Mouse (Mus musculus) CD4-positive, CD25-positive, alpha-beta regulatory T cell, adult 2 months (primary cell): ENCODE measurements around the gene Aym1.
A peak's percentile ranks its signal among the peaks of the same experiment; 100 is the strongest.
"Not testable (repeated sequence)": the region's sequence is repeated elsewhere in the genome, so short reads cannot be mapped to it uniquely, and the experiment has no call there.

Experiments used
- DNase-seq: peaks from one replicate; pipeline ENCODE4 v3.0.0-alpha.2; 2012; ENCODE audit warnings: low read depth, low spot score

The Aym1 gene

DNA sequence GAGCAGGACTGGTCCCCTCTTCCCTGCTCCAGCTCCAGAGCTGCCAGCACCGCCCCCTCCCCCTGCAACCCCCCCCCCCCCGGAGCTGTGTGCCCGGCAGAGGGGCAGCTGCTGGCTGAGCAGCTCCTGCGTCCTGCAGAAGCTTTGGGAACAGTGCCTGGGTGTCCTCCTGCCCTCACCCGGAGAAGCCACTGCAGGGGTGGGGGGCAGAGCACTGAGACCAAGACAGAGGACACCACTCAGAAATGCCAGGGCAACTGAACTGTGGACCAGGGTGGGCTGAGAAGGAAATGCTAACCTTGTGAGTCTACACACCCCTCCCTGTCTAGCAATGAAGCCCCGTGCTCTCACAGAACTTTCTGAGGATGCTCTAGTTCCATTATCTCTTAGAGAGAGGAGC, at the start of gene Aym1:
Aym1 (plus strand) TSS at position 109 of the 400 bp plus-strand sequence.
- DNase-seq: no peak

GRCm38 (mm10) chr5:113309491-113310376, 47.4 kb upstream of the Aym1 start:
- no peak for DNase-seq

DNA sequence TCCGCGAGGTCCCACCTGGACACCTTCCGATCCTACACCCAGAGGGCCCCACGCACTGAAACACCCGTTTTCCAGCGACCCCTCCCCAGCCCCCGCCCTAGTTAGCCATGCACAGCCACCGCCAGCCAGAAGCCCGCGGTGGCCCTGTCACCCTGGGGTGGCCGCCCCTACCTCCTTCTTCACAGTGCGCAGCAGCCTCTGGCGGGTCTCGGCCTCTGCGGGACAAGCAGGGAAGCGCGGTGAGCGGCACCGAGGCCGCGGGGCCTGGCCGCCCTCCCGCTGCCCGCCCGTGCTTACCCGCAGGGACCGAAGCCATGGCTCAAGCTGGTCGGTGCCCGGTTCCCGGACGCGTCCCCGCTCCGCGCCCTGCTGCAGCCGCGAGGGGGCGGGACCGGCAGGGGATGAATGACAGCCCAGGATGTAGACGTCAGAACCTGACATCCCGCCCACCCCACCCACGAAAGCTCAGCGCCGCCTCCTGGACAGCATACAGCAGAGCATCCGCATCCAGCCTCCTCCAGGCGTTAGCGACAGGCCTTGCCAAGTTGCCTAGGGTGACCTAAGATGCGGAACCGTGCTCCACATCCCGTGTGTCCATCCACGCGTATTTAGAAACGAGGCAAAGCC, 46.6 kb upstream of the Aym1 start, which contains the start of gene Sgsm1:
Sgsm1 (minus strand) TSS at position 410 of the 627 bp plus-strand sequence.
- peak; percentile 39 for DNase-seq

DNA sequence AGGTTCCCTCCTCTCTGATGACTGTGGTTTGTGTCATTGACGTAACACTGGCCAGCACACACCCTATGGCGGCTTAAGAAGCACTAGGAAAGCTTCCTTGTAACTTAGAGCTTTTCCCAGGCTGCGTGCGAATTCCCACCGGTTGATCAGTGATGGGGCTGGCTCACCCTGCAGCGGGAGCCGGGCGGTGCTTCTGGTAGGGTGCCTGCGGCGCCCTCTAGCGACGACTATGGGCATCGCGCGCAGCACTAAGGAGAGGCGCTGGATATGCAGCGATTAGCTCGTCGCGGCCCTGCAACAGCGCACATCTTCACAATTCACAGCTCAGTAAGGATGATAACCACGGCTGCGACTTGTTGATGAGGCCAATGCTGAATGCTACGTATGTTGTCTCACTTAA, 43.1 kb upstream of the Aym1 start:
- peak; percentile 21 for DNase-seq

- no peak for DNase-seq
These were observed 33.1 kb upstream of the Aym1 start for GRCm38 (mm10) chr5:113323784-113324638.

- no peak for DNase-seq
These were observed 27.6 kb upstream of the Aym1 start for GRCm38 (mm10) chr5:113329463-113329862.

DNA sequence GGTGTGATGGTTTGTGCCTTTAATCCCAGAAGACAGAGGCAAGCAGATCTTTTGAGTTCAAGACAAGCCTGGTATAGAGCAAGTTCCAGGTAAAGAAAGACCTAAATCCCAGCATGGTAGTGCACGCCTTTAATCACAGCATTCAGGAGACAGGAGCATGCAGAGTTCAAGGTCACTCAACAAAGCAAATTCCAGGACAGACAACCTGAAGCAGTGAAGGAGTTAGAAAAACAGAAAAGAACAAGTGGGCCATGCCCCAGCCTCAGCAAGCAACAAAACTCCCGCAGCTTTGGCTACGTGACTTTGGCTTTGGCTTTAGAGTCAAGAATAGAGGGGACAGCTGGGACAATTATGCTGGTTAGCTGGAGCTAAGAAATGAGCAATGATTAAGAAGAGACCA, 26.9 kb upstream of the Aym1 start:
- no peak for DNase-seq

GRCm38 (mm10) chr5:113332239-113332638, 24.9 kb upstream of the Aym1 start:
- DNase-seq: peak; percentile 27

DNA sequence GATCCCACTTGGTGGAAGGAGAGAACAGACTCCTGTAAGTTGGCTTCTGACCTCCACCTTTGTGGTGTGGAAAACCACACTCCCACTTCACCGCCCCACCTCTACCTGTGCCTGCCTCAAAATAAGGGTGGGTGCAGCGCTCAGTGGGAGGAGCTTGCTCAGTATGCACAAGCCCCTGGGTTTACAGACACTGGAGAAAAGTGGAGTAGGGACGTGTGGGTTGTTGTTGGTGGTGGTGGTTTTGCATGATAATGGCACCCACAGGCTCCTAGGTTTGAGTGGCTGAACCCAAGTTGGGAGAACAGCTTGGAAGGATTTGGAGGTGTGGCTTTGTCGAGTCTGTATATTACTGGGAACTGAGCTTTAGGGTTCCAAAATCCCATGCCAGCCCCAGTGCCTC, 24.2 kb upstream of the Aym1 start:
- no peak for DNase-seq

DNA sequence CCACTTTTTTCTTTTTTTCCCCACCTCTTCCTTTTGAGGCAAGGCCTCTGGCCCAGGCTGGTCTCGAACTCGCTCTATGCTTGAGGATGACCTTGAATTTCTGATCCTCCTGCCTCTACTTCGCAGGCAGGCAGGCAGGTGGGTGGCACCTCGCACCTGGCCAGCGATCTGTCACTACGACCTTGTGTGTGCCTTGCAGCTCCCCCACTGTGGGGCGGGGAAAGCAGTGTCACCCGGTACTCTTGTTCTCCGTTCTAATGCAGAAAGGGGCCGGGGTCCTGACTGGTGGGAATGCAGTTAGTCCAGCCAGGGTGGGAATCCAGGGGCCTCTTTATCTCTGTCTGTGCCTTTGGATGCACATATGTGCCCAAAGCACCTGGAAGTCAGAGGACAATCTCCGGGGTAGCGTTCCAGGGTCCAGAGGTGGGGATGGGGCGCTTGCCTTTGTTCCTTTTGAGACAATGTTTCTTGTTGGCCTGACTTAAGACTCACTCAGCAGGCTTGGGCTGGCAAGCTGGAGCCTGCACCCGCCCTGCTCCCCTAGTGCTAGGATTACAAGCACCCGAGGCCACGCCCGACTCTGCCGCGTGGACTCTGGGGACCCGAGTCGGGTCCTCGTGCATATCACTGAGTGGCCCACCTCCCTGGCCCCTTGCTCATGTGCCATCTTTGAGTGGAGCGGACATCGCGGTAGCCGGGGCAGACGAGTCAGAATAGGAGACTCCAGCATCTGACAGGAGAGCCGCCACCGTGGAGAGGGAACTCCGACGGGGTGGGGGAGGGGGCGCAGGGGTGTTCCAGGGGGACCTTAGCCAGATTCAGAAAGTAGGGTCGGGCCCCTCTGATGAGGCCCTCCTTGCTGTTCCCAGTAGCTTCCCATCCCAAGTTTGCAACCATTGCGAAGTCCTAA, 22.2 kb upstream of the Aym1 start:
- no peak for DNase-seq

GRCm38 (mm10) chr5:113335732-113336131, 21.4 kb upstream of the Aym1 start:
- no peak for DNase-seq

DNA sequence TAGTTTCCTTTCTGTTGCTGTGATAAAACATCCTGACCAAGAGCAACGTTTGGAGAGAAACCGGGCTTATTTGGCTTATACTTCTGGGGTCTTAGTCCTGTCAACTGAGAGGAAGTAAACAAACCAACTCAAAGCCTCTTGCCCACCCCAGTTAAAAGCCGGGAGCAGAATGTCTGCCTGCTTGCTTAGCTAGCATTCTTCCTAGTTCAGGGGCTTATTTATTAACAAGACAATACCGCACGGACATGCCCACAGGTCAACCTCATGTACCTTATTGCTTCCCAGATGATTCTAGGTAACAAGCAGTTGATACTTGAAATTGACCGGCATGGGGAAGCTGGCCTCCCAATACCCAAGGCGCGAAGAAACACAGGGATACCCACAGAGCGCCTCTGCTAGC, 20.8 kb upstream of the Aym1 start:
- no peak for DNase-seq

- DNase-seq: no peak
These were observed 12.3 kb upstream of the Aym1 start for GRCm38 (mm10) chr5:113344635-113345386.

DNA sequence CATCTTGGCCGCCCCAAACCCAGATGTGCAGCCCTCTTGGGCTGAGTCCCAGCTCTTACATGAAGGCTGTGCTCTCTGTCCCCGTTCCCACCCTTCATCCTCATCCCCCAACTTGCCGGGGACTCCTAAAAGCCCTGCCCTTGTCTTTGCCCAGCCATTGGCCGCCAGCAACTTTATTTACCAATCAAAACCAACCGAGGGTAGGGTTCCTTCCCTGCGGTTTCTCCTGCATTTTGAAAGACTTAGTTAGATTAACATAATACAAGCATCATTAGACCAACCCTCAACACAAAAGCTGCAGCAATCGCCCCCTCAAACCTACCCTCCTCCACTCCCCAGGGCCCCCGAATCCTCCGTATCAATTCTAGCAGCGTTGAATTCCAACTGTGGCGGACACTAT, 11.3 kb upstream of the Aym1 start:
- no peak for DNase-seq

DNA sequence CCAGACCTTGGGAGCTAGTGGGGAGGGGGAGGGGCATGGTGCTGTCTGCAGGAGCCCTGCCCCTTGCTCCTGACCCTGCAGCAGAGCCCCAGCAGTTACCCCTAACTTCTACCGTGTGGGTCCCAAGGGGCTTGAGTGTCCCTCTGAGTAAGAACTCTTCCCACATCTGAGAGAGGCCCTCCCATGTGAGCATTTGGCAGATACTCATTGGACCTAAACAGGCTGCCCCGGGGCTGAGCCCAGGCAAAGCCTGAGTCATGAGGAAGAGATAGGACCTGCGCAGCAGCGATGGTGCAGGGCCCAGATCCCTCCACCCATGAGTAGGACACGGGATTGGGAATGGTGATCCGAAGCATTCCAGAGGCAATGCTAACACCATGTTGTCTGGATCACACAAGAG, 10.4 kb upstream of the Aym1 start:
- DNase-seq: not testable (repeated sequence)

- DNase-seq: no peak
These were observed 9.5 kb upstream of the Aym1 start for GRCm38 (mm10) chr5:113347593-113347992.

DNA sequence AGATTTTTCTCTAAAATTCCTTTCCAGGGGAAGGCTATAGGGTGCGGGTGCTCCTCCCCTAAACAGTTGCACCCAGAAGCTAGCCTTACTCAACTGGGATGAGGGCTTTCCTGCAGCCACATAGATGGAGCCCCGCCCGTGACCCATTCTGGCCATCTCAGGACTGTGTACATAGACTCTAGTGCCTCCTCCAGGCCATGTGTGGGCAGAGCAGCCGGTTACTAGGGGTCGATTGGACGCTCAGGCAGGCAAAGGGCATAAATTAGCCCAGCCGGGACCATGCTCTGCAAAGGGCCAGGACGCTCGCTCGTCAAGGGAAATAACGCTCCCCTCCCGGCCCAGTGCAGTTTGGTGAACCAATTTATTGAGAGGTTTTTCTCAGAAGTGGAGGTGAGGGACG, 8.5 kb upstream of the Aym1 start:
- no peak for DNase-seq

DNA sequence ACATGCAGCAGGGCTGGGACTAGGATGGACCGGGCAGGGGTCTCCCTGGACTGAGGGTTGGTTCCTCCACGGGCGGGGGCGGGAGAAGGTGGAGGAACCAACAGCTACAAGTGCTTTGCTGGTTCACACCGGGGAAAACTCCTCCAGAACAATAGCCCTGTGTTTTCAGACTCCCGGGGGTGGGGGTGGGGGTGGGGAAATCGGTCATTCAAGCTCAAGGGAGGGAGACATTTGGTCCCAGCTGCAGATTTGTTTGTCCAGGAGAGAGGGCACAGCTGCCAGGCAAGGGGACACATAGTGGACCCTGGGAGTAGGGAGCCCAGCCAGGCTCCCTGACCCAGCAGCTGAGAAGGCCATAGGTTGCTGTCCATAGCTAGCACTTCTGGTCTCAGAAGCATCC, 7.9 kb upstream of the Aym1 start:
- no peak for DNase-seq

DNA sequence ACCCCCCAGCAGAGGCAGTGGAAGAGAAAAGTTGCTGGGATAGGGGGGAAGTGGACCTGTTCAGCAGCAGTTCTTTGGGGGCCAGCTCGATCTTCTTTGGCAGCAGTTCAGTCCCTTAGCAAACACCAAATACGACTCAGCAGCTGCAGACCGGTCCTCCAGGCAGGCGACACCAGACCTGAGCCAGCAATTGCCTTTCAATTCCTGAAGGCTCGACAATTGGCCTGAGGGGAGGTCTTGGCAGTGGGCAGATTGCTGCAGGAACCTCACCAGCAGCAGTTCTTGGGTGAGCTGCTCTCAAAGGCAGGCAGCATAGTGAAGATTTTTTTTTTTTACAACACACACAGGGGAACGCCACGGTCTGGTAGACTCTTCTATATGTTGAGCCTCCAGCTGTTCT, 7.3 kb upstream of the Aym1 start:
- no peak for DNase-seq

- DNase-seq: no peak
These were observed 5.3 kb upstream of the Aym1 start for GRCm38 (mm10) chr5:113351768-113352167.
